Mouse (Mus musculus): ENCODE measurements around the gene Snrnp35.
"Not testable (repeated sequence)": the region's sequence is repeated elsewhere in the genome, so short reads cannot be mapped to it uniquely, and the experiment has no call there.

Gene Snrnp35

DNA sequence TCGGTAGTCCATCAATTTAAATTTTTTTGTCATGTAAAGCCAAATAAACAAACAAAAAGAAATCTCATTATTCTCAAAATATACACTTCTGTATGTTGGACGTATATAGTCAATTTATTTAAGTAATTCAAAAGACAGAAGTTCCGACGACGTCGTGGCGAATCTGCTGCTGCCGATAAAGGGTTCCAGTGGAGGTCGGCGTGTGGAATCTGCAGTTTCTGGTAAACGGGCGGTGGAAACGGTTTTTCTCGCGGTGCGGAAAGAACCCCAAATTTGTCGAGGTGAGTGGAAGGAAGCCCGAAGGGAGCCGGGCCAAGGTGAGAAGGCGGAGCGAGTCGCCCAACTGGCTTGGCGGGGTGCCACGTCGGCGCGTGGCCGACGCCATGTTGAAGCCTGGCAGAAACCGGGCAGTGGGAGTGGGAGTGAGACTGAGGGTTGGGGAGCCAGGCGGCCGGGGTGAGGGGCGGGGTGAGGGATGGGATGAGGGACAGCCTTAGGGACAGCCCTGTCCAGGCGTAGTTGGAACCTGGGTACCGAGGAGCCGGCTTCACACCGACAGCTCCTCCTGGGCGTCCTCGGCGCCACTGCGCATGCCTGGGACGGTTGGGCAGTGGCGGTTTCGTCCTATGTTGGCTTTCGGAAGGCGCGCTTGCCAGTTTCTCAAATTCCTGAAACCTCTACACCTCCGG, at the start of gene Snrnp35:
Gene Snrnp35 (plus strand): TSS at position 169 of the 689 bp plus-strand sequence.
- peak; percentile 92 to 93 for DNase-seq

DNA sequence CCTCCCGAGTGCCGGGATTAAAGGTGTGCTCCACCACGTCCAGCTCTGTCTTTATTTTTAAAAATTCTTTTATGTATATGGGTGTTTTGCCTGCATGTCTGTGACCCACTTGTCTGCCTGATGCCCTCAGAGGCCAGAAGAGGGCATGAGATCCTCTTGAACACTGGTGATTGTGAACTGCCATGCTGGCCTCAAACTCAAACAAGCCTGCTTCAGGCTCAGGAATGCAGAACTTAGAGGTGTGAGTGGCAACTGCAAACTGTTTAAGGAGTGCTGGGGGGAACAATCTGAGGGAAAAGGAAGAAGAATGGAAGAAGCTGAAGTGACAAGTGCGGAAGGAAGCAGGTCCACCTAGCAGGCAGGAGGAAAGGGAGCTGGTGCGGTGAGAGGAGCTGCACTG, 44.7 kb upstream of the Snrnp35 start:
- peak; percentile 63 to 74 for DNase-seq

GRCm38 (mm10) chr5:124438746-124439145, 44.2 kb upstream of the Snrnp35 start:
- DNase-seq, result no peak

DNA sequence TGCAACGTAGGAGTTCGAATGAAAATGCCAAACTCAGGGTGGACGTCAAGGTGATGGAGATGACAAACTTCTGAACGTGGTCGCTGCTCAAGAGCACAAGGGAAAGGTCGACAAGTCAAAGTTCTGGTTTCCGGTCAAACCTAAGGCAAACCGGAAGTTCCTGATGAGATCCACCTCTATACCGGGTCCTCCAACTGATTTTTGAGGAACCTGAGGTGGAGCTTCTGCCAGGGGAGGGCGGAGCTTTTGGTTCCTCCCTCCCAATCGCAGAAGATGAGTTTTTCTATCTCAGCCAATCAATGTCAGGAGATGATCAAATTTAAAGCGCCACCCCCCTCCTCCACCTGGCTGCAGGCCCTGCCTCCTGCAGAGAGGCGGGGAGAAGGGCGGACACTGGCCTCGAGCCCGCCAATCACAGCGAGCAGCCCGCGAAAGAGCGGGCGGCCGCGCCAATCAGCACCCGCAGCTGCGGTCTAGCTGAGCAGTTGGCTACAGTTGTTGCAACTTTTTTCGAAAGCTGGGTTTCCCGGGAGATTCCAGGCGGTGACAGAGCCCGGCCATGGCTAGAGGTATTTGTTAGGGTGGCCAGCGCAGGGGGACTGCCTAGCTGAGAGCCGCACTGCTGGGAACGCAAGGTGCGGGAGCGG, 43.4 kb upstream of the Snrnp35 start, which contains the start of gene Kmt5a:
Gene Kmt5a (plus strand): TSS at position 484 of the 647 bp plus-strand sequence.
- DNase-seq, result peak; percentile 95 to 96

- DNase-seq, result peak in 1 of 2 experiments; percentile 60
These were observed 42.7 kb upstream of the Snrnp35 start for GRCm38 (mm10) chr5:124440094-124440701.

GRCm38 (mm10) chr5:124442628-124443027, 40.3 kb upstream of the Snrnp35 start:
- DNase-seq, result no peak

DNA sequence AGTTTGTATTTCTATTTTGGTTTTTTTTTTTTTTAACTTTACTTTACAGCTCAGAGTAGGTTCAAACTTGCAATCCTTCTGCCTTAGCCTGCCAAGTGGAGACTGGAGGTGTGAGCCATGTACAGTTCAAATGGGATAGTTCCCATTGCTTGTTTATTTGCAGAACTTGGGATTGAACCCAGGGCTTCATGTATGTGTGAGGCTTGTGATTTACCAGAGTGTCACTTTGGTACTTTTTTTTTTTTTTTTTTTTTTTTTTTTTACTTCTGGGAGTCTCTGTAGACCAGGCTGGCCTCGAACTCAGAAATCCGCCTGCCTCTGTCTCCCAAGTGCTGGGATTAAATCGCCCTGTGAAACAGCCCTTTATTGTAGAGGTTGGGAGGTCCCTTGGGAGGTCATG, 38.7 kb upstream of the Snrnp35 start:
- DNase-seq, result no peak

DNA sequence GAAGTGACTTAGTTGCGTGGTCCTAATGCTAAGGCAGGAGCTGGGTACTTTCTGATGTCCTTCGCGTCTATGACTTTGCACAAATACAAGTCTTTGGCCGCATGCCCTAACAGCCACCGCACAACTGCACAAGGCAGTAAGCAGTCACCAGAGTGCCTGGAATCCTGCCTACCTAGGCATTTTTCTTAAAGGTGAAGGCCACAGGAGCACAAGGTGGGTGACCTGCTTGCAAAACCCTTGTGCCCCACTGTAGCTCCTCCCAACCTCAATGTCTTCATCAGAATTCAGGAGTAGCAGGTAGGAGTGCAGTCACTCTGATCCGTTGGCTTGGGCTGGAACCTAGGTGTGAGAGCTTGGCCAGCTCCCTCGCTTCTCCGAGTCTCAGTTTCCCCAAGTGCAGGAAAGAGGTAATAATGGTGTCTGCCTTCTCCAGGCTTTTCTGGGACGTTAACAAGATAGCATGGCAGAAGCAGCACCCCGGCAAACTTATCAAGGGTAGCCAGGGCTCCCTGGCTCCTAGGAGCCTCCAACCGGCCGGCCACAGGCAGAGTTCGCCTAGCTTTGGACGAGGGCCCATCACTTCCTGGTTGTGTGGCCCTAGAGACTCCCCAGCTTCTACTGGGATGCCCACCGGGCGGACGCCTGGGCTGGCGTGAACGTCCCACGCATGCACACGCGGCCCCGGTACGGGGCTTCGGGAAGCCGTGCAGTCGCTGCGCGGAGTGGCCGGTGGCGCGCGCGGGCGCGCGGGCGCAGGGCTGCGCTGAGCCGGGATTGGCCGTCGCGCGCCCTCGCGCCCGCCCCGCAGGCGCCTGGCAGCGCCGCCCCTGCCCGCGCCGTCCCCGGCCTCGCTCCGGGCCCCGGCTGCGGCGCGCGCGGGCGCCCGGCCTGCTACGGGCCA, 38.0 kb upstream of the Snrnp35 start:
- peak; percentile 72 to 81 for DNase-seq

DNA sequence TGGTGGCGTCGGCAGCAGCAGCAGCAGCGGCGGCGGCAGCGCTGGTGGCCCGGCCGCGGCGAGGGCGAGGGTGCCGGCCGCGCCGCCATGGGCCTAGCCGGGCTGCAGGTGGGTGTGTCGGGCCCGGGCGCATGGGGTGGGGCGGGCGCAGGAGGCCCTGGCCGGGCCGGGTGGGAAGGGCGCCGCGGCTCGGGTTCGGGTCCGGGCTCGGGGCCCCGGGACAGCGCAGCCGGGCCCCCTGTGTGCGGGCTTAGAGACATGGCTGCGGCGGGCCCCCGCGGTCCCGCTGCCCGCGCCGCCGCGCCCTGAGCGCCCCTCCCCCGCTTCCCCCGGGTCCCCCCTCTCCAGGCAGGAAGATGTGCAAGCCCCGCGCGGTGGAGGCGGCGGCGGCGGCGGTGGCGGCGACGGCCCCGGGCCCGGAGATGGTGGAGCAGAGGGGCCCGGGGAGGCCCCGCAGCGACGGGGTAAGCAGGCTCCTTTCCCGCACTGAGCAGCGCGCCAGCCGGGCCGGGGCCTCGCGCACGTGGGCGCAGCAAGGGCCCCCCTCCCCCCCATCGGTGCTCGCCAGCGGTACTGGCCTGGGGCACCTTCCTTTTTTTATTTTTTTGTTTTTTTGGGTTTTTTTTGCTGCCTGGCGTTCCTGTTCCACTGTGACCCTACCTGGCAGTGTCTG, 37.2 kb upstream of the Snrnp35 start:
- peak; percentile 41 to 49 for DNase-seq

DNA sequence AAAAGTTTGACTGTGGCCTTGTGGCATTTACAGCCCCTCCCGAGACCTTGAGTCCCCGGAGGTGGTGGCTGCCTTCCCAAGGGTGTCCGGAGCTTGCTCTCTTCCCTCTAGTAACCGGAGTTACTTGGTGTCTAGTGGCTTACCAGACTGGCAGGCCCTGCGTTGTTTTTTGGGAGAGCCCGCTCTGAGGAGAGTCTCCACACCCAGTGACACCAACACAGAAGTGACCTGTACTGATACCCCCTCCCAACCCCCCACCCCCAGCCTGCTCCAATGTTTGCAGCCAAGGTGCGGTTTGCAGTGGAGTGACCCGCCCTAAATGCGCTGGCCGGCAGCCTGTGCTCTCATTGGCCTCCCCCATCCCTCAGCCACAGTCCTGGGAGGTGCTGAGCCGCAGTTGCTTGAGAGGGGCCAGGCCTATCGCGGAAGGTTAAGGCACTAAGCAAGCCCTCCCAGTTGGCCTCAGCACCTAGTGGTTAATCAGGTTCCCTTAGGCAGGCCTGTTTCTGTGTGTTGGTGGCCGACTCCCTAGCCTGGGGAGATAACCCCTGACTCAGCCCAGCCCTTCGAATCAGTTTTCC, 36.5 kb upstream of the Snrnp35 start:
- peak; percentile 86 to 92 for DNase-seq

DNA sequence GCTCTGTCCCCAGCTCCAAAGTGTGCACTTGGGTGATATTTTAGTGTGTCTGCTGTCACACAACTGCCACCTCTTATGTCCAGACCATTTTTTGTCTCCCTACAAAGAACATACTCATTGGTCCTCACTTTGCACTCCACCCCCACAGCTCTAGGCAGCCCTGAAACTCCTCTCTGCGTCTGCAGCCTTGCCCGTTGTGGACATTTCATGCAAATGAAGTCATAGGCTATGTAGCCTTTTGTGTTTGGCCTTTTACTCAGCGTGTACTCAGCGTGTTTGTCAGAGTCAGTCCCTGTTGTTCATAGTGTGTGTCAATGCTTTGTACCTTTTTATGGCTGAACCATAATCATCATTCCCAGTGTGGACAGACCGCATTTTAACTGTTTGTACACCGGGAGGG, 33.4 kb upstream of the Snrnp35 start:
- peak; percentile 24 to 52 for DNase-seq

DNA sequence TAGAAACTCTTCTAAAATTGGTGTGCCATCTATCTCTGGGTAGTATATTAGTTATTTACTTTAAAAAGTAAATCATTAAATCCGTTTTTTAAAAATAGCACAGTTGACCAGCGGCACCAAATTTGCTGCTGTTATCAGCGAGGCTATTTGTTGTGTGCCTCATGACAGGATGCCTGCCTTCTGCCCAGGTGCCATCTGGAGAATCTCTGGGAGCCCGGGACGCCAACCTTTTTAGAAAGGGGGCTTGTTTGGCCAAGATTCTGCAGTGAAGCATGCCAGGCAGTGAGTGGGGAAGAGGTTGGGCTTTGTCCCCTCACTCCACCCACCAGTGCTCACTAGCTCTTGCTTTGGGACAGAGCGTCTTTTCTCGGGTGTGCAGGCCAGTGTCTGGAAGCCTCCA, 32.9 kb upstream of the Snrnp35 start:
- no peak for DNase-seq

DNA sequence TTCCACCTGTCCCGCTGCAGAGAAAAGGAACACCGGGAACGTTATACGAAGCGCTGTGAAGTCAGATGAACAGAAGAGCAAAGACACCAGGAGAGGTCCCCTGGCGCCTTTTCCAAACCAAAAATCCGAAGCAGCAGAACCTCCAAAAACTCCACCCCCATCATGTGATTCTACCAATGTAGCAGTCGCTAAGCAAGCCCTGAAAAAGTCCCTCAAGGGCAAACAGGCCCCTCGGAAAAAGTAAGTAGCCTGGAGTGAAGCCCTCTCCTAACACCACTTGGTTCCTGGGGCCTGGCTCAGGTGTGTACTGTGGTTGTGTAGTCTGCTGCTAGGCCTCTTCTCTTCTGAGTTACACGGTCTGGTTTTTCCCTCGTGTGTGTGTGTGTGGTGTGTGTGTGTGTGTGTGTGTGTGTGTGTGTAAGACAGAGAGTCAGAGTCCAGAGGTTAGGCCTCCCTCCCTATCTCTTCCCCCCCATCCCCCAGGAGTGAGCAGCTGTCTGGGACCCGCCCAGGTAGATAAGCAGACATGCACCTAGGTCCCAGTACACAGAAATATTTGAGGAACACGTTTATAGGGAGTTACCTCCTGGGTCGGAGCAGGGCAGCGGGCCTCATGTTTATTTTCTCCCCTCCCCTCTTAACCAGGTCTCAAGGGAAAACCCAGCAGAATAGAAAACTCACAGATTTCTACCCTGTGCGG, 32.1 kb upstream of the Snrnp35 start:
- no peak for DNase-seq

GRCm38 (mm10) chr5:124452494-124453228, 30.3 kb upstream of the Snrnp35 start:
- no peak for DNase-seq

DNA sequence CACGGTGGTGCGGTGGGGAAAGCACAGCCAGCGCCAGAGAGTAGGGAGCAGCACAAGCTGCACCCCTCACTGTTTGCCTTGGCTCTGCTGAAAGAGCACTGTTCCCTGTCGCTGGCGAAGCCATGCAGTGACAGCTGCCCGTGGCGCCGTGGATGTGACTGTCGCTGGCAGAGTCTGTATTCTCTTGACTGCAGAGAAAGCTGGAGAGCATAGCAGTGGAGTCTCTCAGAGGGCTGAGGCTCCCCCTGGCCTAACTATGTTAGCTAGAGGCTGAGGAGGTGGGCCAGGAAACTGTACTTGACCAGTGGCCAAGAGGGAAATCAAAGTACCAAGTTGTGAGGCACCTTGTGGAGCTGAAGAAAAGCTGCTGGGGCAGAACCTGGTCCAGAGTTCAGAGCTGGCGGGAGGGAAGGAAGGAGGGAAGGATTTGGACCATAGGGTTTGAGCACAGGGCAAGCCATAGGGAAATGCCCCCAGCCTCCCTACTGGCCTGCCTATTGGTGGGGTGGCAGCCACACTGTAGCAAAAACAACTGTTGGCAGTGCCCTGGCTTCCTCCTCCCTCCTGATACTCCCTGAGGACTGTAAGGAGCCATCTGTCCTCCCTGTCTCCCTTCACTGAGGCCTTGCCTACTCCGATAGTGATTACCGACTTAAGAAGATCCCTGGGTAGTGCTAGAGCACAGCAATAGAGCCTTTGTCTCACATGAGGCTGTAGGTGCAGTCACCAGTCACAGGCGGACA, 29.4 kb upstream of the Snrnp35 start:
- DNase-seq, result no peak

DNA sequence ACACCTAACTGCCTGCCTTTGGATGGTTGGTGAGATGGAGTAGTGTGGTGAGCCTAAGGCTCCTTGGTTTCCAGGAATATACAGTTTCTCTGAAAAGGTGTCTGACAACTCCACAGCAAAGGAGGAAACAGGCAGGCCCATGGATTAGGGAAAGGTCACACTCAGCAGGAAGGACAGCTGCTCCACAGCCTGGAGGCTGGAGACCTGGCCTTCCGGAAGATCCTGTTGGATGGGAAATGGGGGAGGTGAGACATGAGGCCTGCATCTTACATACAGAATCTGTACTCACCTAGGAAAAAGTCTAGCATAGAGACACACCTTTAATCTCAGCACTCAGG, 28.9 kb upstream of the Snrnp35 start:
- DNase-seq, result no peak

DNA sequence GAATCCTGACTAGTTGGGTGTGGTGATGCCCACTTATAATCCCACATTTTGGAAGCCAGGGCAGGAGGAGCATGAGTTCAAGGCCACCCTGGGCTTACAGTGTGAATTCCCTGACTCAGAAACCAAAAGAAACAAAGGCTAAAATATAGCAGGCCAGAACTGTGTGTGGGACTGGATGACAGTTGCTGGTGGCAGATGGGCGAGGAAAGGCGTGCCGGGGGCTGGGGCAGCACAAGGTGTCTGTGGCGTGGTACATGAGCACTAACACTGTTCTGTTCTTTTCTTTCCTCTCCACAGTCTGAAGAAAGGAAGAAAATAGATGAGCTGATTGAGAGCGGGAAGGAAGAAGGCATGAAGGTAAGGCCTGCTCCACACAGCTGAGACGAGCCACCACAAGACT, 26.2 kb upstream of the Snrnp35 start:
- DNase-seq, result no peak

GRCm38 (mm10) chr5:124460922-124461321, 22.0 kb upstream of the Snrnp35 start:
- DNase-seq, result not testable (repeated sequence)

GRCm38 (mm10) chr5:124462297-124463025, 20.5 kb upstream of the Snrnp35 start:
- no peak for DNase-seq

Data from lung, adult 18-20 months (tissue).